Mouse (Mus musculus): ENCODE data around the gene Lrrc4.

DNA sequence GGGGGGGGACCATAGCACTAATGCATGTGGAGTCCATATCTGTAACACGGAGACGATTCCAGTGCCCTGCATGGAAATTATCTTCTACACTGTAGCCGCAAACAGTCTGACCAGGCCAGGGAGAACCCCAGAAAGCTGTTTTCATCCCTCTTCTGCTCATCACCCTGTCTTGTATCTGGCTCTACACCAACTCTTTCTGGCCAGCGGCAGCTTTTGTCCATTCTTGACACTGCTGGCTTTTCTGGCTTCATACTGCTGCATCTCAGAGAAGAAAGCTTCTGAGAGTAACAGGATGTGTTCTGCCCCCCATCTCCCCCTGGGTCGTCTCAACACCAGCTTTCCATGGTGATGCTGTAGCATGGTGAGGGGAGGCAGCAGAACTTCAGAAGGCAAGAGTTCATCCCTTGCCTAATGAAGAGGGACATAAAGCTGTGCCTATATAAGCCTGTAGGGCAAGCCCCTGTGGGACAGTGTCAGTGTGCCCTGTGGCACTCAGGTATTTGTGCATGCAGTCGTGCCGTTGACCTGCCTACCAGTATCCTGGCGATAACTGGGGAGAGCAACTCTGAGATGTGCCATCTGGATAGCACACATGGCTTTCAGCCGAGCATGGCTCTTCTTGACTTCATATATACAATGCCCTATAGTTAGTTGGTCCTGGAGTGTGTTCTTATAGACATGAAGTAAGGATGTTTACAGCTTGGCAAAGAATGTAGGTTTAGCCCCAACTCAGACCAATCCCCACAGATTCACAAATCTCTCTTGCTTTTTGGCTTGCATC, 111.0 kb downstream of the Lrrc4 start:
- TF ChIP-seq GATA1 (IDR thresholded peaks at IDR 0.05; ENCODE audit: borderline replicate concordance, low read length) (no peak), FLI1 (IDR thresholded peaks at IDR 0.05; ENCODE audit: low read length) (no peak)
